Mouse (Mus musculus) right cerebral cortex, adult 2 months (tissue): ENCODE measurements around the gene Rasal3.

ENCODE experiments used
- DNase-seq, 2 experiments: peaks; one replicate each; pipeline ENCODE4 v3.0.0; 2021 to 2022; ENCODE audit warnings: low spot score in 2 of 2

Gene Rasal3

GRCm38 (mm10) chr17:32403417-32403816, at the start of gene Rasal3:
Gene Rasal3 (minus strand): TSS chr17:32403583.
- no peak for DNase-seq

GRCm38 (mm10) chr17:32452482-32452881, 49.1 kb upstream of the Rasal3 start, which contains the start of gene Cyp4f39:
Gene Cyp4f39 (plus strand): TSS chr17:32452723.
- no peak for DNase-seq

GRCm38 (mm10) chr17:32450844-32451537, 47.6 kb upstream of the Rasal3 start:
- DNase-seq, result no peak

GRCm38 (mm10) chr17:32449042-32449441, 45.7 kb upstream of the Rasal3 start:
- no peak for DNase-seq

GRCm38 (mm10) chr17:32447195-32447594, 43.8 kb upstream of the Rasal3 start:
- DNase-seq, result no peak

GRCm38 (mm10) chr17:32445016-32445415, 41.6 kb upstream of the Rasal3 start:
- DNase-seq, result no peak

GRCm38 (mm10) chr17:32443245-32443644, 39.9 kb upstream of the Rasal3 start:
- no peak for DNase-seq

- DNase-seq, result no peak
These were observed 33.7 kb upstream of the Rasal3 start for GRCm38 (mm10) chr17:32437106-32437505.

- no peak for DNase-seq
These were observed 31.8 kb upstream of the Rasal3 start for GRCm38 (mm10) chr17:32435151-32435550.

- no peak for DNase-seq
These were observed 30.9 kb upstream of the Rasal3 start for GRCm38 (mm10) chr17:32434324-32434723.

GRCm38 (mm10) chr17:32431972-32432371, 28.6 kb upstream of the Rasal3 start:
- DNase-seq, result peak in 1 of 2 experiments; percentile 4

- no peak for DNase-seq
These were observed 23.2 kb upstream of the Rasal3 start for GRCm38 (mm10) chr17:32426610-32427009.

- no peak for DNase-seq
These were observed 20.7 kb upstream of the Rasal3 start, which contains the start of gene Pglyrp2 for GRCm38 (mm10) chr17:32424034-32424433. Gene Pglyrp2 (minus strand): TSS chr17:32424167.

GRCm38 (mm10) chr17:32420781-32421180, 17.4 kb upstream of the Rasal3 start:
- no peak for DNase-seq

GRCm38 (mm10) chr17:32419989-32420388, 16.6 kb upstream of the Rasal3 start:
- DNase-seq, result no peak

- no peak for DNase-seq
These were observed 13.4 kb upstream of the Rasal3 start for GRCm38 (mm10) chr17:32416771-32417170.

- DNase-seq, result no peak
These were observed 12.1 kb upstream of the Rasal3 start for GRCm38 (mm10) chr17:32415417-32416020.

GRCm38 (mm10) chr17:32411898-32412297, 8.5 kb upstream of the Rasal3 start:
- no peak for DNase-seq

GRCm38 (mm10) chr17:32402779-32403157, 615 bp downstream of the Rasal3 start:
- no peak for DNase-seq

- no peak for DNase-seq
These were observed 1.2 kb downstream of the Rasal3 start for GRCm38 (mm10) chr17:32402011-32402778.

- DNase-seq, result no peak
These were observed 7.1 kb downstream of the Rasal3 start for GRCm38 (mm10) chr17:32396266-32396665.

GRCm38 (mm10) chr17:32393944-32394343, 9.4 kb downstream of the Rasal3 start:
- no peak for DNase-seq
